Mouse (Mus musculus): ENCODE data around the gene Pik3ap1. TPM values are rescaled to one million over a fixed set of nuclear protein-coding genes. Genes with fewer than 3 reads are reported as not detected.

Pik3ap1 gene
- polyA plus RNA-seq, 1 experiment from 2014 or later: 1.9 TPM

- Histone ChIP-seq H3K36me3 (replicated peaks) (peaks cover 34% of the 10 kb centered on the region), H3K9me3 (no peaks in the 10 kb centered on the region), H3K4me1 (peaks cover 35% of the 10 kb centered on the region), H3K27ac (no peak overlapping the region), H3K4me3 (no peak overlapping the region), H3K27me3 (ENCODE audit: poor library complexity, severe bottlenecking) (no peaks in the 10 kb centered on the region)
- peak; percentile 39 for DNase-seq (ENCODE audit: extremely low spot score, low spot score)
- WGBS: 46% methylated on average over 2 of the region's 2 CpGs
These were observed 126.2 kb downstream of the Pik3ap1 start for GRCm38 (mm10) chr19:41258707-41259106.

- Histone ChIP-seq H3K9me3 (no peaks in the 10 kb centered on the region), H3K36me3 (replicated peaks) (peaks cover 38% of the 10 kb centered on the region), H3K27me3 (ENCODE audit: poor library complexity, severe bottlenecking) (no peaks in the 10 kb centered on the region), H3K4me1 (0 out of 2 replicates have a peak, but pooled peaks cover 3% of the 10 kb centered on the region), H3K4me3 (no peak overlapping the region), H3K27ac (no peak overlapping the region)
- 91% methylated on average over 5 of the region's 5 CpGs for WGBS
- no peak for DNase-seq (ENCODE audit: extremely low spot score, low spot score)
These were observed 130.3 kb downstream of the Pik3ap1 start for GRCm38 (mm10) chr19:41254584-41254983.

GRCm38 (mm10) chr19:41248968-41249367, 135.9 kb downstream of the Pik3ap1 start:
- 80% methylated on average over 4 of the region's 4 CpGs for WGBS
- Histone ChIP-seq H3K9me3 (no peaks in the 10 kb centered on the region), H3K27ac (no peak overlapping the region), H3K36me3 (replicated peaks) (peaks cover 62% of the 10 kb centered on the region), H3K4me3 (no peak overlapping the region), H3K4me1 (no peaks in the 10 kb centered on the region), H3K27me3 (ENCODE audit: poor library complexity, severe bottlenecking) (no peaks in the 10 kb centered on the region)
- no peak for DNase-seq (ENCODE audit: extremely low spot score, low spot score)

- no peaks in the 10 kb centered on the region for H3K27me3 ChIP-seq (ENCODE audit: poor library complexity, severe bottlenecking)
- no peak overlapping the region for H3K4me3 ChIP-seq
- H3K9me3 ChIP-seq: no peaks in the 10 kb centered on the region
- no peaks in the 10 kb centered on the region for H3K4me1 ChIP-seq
- H3K36me3 ChIP-seq (replicated peaks): peaks cover 59% of the 10 kb centered on the region
- no peak for DNase-seq (ENCODE audit: extremely low spot score, low spot score)
- H3K27ac ChIP-seq: no peak overlapping the region
- 96% methylated on average over 3 of the region's 3 CpGs for WGBS
These were observed 136.6 kb downstream of the Pik3ap1 start for GRCm38 (mm10) chr19:41248271-41248670.

- Histone ChIP-seq H3K27me3 (ENCODE audit: poor library complexity, severe bottlenecking) (no peaks in the 10 kb centered on the region), H3K27ac (no peak overlapping the region), H3K36me3 (replicated peaks) (peaks cover 70% of the 10 kb centered on the region), H3K4me1 (no peaks in the 10 kb centered on the region), H3K4me3 (no peak overlapping the region), H3K9me3 (no peaks in the 10 kb centered on the region)
- no peak for DNase-seq (ENCODE audit: extremely low spot score, low spot score)
- 92% methylated on average over 4 of the region's 4 CpGs for WGBS
These were observed 138.6 kb downstream of the Pik3ap1 start for GRCm38 (mm10) chr19:41246271-41246670.

GRCm38 (mm10) chr19:41244581-41244980, 140.3 kb downstream of the Pik3ap1 start:
- H3K4me3 ChIP-seq: no peak overlapping the region
- no peak for DNase-seq (ENCODE audit: extremely low spot score, low spot score)
- 67% methylated on average over 6 of the region's 6 CpGs for WGBS
- H3K9me3 ChIP-seq: no peaks in the 10 kb centered on the region
- H3K27ac ChIP-seq: no peak overlapping the region
- H3K36me3 ChIP-seq (replicated peaks): peaks cover 86% of the 10 kb centered on the region
- H3K27me3 ChIP-seq (ENCODE audit: poor library complexity, severe bottlenecking): no peaks in the 10 kb centered on the region
- H3K4me1 ChIP-seq: no peaks in the 10 kb centered on the region

- no peak for DNase-seq (ENCODE audit: extremely low spot score, low spot score)
- Histone ChIP-seq H3K27ac (no peak overlapping the region), H3K9me3 (no peaks in the 10 kb centered on the region), H3K4me3 (no peak overlapping the region), H3K4me1 (no peaks in the 10 kb centered on the region), H3K27me3 (ENCODE audit: poor library complexity, severe bottlenecking) (no peaks in the 10 kb centered on the region), H3K36me3 (replicated peaks) (peaks cover 88% of the 10 kb centered on the region)
- WGBS: 98% methylated on average over 5 of the region's 5 CpGs
These were observed 142.9 kb downstream of the Pik3ap1 start for GRCm38 (mm10) chr19:41241997-41242396.

- Histone ChIP-seq H3K4me3 (no peak overlapping the region), H3K9me3 (no peaks in the 10 kb centered on the region), H3K4me1 (no peaks in the 10 kb centered on the region), H3K36me3 (replicated peaks) (peaks cover 86% of the 10 kb centered on the region), H3K27ac (no peak overlapping the region), H3K27me3 (ENCODE audit: poor library complexity, severe bottlenecking) (no peaks in the 10 kb centered on the region)
- WGBS: 96% methylated on average over 4 of the region's 4 CpGs
- no peak for DNase-seq (ENCODE audit: extremely low spot score, low spot score)
These were observed 151.2 kb downstream of the Pik3ap1 start for GRCm38 (mm10) chr19:41233698-41234097.

Other genes with a start within 250 kb of the Pik3ap1 start
- gene Tll2, start 178.3 kb downstream of the Pik3ap1 start, polyA plus RNA-seq (2016; fragmentation: Nextera tagmentation; extraction: Ambion mirVana): 1.1 and 1.2 TPM in 2 replicates
- 92.8 and 104 TPM in 2 replicates for gene Tm9sf3, start 121.1 kb downstream of the Pik3ap1 start, polyA plus RNA-seq (2016; fragmentation: Nextera tagmentation; extraction: Ambion mirVana)
- gene Lcor, start 97.5 kb upstream of the Pik3ap1 start, polyA plus RNA-seq (2016; fragmentation: Nextera tagmentation; extraction: Ambion mirVana): 14.2 and 15.9 TPM in 2 replicates
- 2.7 and 3.2 TPM in 2 replicates for gene Gm340, start 197.3 kb upstream of the Pik3ap1 start, polyA plus RNA-seq (2016; fragmentation: Nextera tagmentation; extraction: Ambion mirVana)